Mouse (Mus musculus): ENCODE data around the gene Glud1.

Gene Glud1

DNA sequence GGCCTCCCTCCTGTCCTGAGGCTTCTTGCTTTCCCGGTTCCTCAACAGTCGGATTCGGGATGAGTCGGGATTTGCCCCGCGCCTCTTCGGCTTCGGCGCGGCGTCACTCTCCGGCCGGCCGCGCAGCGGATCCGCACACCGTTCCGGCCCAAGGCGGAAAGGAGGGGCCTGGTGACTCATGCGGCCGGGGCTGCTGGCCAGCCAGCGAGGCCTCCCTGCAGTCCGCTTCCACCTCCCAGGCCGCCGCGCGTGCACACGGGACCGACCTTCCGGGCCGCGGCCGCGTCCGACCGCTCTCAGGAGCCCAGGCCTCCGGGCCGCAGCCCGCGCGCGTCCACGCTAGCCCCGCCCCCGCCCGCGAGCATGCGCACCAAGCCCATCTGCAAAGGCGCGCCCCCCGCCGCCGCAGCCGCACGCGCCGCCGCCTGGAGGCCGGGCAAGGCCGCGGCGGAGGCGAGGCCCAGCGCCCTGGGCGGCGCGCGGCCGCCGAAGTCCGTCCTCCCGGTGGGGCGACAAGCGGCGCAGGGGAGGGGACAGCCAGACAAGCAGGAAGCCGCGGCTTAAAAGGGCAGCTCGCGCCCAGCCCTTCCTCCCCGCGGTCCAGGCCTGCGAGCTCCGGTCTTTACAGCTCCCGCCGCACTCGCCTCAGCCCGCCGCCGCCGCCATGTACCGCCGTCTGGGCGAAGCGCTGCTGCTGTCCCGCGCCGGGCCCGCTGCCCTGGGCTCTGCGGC is at the start of gene Glud1, which contains the start of gene Shld2:
Gene Glud1 (plus strand): TSS at position 494 of the 732 bp plus-strand sequence.
Gene Shld2 (minus strand): TSS at position 260 of the 732 bp plus-strand sequence.
- in situ Hi-C loops (cut with MboI; ENCODE audit: unreplicated experiment in 2 of 2) = loop anchor here in 1 of 2 experiments (25.0 kb wide), 1 partner anchor 1123 kb away; the partner anchor contains the start of gene Wdfy4

DNA sequence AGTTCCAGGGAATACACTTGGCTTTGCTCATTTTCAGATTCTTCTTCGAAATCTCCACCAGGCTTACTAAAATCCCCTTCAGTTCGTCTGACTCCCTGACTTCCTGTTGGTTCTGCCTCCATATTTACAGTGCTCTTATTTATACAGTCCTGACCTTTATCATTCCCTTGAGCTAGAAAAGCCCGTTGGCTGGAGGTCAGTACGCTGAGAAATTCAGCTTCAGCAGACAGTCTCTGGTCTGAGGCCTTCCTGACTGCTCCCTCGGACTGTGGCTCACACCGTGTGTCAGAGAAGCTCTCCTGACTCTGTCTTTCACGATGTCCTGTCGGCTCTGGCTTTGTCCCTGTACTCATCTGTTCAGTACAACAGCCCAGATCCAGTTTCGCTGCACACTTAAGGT is 42.5 kb upstream of the Glud1 start:
- in situ Hi-C loops (cut with MboI; ENCODE audit: unreplicated experiment in 2 of 2) = no loop called here

DNA sequence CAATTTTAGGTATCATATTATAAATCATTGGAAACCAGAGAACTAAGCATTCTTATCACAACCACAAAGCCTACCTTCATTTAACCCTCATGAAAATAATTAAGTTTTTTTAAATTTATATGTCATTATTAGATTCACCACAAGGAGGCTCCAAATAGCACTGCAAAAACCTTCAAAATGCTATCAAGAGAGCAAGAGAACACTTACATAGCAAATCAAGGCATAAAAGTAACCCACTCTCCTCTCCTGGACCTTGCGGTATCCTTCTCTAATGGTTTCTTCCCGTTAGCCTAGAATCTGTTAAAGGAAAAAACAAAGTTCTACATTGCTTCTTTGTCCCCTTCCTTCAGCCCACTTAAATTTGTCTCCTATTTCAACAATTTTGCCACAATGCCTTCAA is 37.2 kb upstream of the Glud1 start:
- in situ Hi-C loops (cut with MboI; ENCODE audit: unreplicated experiment in 2 of 2) = loop anchor here (5.0 kb wide), 5 partner anchors 49 to 299 kb away; no protein-coding TSS in a partner anchor

DNA sequence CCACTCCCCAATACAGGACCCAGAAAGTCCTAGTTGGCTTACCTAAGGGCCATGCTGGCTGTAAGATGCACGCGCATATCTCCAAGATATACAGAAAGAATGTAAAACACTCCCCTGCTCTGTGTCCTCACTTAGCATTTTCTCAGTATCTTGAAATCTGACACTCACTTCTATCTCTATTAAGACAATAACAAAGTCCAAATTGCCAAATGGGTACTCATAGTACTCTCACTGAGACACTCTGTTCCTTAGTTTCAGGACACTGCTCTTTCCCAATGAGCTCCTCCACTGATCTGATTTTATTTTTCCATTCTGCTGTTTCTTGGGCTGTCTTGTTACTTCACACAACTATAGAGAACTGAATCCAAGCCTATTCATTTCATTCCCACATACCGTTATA is 36.4 kb upstream of the Glud1 start:
- in situ Hi-C loops (cut with MboI; ENCODE audit: unreplicated experiment in 2 of 2) = loop anchor here (5.0 kb wide), 5 partner anchors 48 to 298 kb away; no protein-coding TSS in a partner anchor

DNA sequence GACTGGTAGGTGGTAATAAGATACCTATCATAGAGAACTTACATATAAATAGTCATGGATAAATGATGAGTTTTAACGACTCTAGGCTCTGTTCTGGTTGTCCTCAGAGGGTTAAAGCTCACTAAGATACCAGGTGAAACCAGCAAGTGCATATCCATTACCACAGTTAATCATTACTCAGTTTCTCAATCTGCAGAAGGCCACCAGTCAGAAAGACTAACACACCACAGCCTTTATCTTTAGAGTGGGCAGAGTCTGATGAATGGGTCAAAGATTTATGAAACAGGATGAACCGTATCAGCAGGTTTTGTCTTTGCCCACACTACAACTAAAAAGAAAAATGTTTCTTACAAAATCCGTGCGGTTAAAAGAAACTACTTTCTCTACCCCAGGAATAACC is 35.3 kb upstream of the Glud1 start:
- in situ Hi-C loops (cut with MboI; ENCODE audit: unreplicated experiment in 2 of 2) = loop anchor here in 1 of 2 experiments (25.0 kb wide), 1 partner anchor 487 kb away; no protein-coding TSS in a partner anchor

DNA sequence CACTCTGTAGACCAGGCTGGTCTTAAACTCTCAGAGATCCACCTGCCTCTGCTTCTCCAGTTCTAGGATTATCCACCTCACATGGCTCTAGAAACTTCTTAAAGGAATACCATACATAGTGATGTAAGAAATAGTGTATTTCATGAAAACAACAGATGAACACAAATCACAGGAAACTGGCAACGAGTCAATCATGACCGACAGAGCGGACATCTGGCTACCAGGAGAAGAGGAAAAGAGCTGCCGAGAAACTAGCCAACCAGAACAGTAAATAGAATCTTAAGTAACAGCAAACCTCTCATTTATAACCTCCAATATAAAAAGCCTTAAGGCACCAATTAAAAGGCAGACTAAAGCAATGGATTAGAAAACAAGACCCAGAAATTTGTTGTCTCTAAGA is 30.8 kb upstream of the Glud1 start:
- in situ Hi-C loops (cut with MboI; ENCODE audit: unreplicated experiment in 2 of 2) = loop anchor here in 1 of 2 experiments (25.0 kb wide), 1 partner anchor 483 kb away; no protein-coding TSS in a partner anchor

DNA sequence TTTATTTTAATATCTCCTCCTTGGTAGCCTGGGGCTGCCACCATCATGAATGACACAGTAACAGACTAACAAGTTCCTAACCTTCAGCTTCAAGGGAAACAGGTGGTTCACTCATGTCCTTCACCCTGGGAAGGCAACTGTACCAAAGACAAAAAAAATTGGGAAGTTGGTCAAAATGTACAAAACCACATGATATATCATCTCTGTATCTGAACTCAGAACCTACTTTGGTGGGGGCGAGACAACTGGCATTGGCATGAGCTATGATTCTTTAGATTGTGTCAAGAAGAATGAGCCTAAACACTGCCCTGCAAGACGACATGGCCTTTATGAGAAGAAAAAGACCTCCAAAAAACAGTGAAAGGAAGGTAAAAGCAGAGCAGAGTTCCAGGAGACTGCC is 29.7 kb upstream of the Glud1 start:
- in situ Hi-C loops (cut with MboI; ENCODE audit: unreplicated experiment in 2 of 2) = loop anchor here in 1 of 2 experiments (25.0 kb wide), 1 partner anchor 482 kb away; no protein-coding TSS in a partner anchor

DNA sequence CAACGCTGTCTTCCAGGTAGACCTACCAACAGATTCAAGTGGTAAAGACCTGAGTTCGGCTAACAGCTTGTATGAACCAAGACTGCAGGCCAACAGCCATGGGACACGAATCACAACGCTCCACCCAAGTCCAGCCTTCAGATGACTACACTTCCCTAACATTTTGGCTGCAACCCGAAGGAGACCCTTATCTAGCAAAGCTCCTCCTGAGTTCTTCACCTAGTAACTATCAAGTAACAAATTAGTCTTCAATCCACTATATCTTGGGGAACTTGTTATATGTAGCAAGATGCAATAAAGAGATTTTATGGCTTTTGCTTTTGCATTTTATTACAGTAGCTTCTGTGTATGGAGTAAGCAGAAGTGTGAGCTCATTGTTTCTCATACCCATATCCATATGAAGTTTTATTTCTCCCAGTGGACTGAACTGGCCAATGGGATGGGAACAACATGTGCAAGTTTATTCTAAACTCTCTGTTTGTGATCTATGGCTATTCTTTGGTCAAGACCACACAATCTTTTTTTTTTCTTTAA is 28.7 kb upstream of the Glud1 start:
- in situ Hi-C loops (cut with MboI; ENCODE audit: unreplicated experiment in 2 of 2) = loop anchor here in 1 of 2 experiments (25.0 kb wide), 1 partner anchor 480 kb away; no protein-coding TSS in a partner anchor

DNA sequence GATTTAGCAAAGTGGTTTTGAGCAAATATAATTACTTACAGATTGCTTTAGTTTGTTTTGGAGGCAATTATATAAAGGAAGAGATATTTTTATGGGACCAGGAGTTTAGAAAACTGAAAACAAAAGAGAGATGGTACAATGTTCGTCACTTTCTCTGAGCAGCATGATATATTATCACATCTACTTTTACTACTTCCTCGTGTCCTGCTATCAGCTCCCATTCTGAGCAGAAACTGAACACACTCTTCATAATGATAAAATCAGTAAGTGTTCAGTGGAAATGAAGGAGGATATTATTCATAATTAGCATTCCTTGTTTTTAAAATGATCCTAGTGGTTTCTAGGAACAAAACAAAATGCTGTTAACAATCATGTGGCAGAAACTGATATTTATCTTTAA is 22.1 kb upstream of the Glud1 start:
- in situ Hi-C loops (cut with MboI; ENCODE audit: unreplicated experiment in 2 of 2) = loop anchor here in 1 of 2 experiments (25.0 kb wide), 1 partner anchor 474 kb away; no protein-coding TSS in a partner anchor

DNA sequence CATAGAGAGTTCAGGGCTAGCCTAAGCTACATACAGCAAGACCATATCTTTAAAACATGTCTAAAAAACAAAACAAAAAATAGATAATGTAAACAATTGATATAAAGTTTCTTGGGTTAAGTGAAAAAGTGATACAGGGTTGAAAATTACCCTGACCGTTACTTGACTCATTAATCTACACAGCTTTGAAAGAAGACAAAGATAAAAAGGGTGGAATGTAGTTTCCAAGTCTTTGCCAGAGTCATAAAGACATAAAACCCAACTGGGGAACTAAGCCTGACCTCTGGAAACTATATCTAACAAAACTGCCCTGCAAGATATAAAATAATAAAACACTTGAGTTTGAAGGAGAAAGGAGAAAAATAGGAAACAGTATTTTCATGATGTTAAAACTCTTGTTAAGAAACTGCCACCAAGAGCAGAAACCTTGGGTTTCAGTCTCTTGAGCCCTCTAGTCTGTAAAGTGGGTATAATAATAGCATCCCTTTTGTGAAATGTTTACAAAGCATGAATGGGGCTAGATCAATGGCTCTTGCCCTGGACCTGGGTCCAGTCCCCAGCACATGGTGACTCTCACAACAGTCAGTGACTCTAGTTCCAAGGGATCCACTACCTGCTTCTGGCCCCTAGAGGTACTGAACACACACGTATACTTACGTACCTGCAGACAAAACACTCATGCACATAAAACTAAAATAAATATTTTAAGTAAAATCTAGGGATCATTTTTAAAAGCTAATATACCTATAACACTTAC is 21.1 kb upstream of the Glud1 start:
- in situ Hi-C loops (cut with MboI; ENCODE audit: unreplicated experiment in 2 of 2) = loop anchor here in 1 of 2 experiments (25.0 kb wide), 1 partner anchor 473 kb away; no protein-coding TSS in a partner anchor

DNA sequence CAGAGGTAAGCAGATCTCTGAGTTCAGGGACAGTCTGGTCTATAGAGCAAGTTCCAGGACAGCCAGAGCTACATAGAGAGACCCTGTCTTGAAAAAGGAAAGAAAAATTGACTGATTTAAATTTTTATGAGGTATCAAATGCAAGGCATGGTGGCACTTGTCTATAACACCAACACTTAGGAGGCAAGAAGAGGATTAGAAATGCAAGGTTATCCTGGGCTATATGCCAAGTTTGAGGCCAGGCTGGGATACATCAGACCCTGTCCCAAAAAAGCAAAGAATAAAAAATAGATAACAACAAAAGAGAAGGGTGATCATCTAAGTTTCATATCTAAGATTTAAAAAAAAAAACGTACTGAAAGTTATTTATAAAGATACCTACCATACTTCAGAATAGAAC is 20.3 kb upstream of the Glud1 start:
- in situ Hi-C loops (cut with MboI; ENCODE audit: unreplicated experiment in 2 of 2) = loop anchor here in 1 of 2 experiments (25.0 kb wide), 1 partner anchor 472 kb away; no protein-coding TSS in a partner anchor

DNA sequence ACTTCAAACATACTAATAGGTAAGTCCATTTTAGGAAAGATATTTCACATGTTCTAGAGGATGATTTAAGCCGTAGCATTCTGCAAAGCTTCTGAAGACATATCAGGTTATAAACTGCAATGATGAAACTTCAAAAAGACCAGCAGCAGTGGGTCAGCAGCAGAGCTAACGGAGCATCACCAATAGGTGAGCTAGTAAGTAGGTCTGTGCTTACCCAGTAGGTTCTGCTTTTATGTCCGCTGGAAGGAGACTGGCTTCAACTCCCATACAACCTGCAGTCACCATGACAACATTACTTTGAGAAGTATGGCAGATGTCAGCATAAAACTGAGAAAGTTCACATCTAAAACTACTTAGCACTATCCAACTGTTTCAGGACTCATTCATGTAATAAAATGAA is 16.9 kb upstream of the Glud1 start:
- in situ Hi-C loops (cut with MboI; ENCODE audit: unreplicated experiment in 2 of 2) = loop anchor here in 1 of 2 experiments (25.0 kb wide), 1 partner anchor 469 kb away; no protein-coding TSS in a partner anchor

DNA sequence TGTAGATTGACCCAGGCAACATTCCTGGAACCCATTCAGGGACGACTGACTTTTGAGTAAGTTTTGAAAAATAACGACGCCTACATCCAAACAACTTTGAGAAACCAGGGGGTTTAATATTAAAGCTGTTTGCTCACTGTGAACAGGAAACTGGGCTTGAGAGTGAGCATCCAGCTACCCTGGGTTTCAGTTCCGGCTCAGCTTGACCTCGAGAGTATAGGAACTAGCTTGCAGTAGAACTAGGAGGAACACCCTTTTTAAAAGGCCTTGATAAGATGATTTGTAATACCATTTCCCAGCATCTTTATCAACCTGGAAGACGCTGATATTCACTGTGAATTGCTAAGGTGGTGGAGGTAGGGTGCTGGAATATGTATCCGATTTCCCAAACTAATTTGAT is 14.2 kb upstream of the Glud1 start:
- in situ Hi-C loops (cut with MboI; ENCODE audit: unreplicated experiment in 2 of 2) = loop anchor here in 1 of 2 experiments (25.0 kb wide), 1 partner anchor 466 kb away; no protein-coding TSS in a partner anchor

DNA sequence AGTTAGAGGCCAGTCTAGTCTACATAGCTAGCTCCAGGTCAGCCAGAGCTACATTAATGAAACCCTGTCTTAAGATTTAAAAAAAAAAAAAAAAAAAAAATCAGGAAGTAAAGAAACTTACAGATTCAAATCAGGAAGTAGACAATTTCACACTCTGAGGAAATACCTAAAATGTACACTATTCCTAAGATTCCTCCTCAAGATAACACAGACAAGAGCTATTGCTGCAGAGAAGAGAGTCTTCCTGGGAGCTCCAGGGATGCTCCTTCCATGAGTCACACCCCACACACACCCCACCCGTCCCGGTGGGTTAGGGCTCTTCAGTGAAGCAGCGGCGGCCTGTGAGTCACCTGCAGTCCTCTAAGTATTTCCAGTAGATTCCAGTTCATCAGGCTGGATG is 13.5 kb upstream of the Glud1 start:
- in situ Hi-C loops (cut with MboI; ENCODE audit: unreplicated experiment in 2 of 2) = loop anchor here in 1 of 2 experiments (25.0 kb wide), 1 partner anchor 465 kb away; no protein-coding TSS in a partner anchor

DNA sequence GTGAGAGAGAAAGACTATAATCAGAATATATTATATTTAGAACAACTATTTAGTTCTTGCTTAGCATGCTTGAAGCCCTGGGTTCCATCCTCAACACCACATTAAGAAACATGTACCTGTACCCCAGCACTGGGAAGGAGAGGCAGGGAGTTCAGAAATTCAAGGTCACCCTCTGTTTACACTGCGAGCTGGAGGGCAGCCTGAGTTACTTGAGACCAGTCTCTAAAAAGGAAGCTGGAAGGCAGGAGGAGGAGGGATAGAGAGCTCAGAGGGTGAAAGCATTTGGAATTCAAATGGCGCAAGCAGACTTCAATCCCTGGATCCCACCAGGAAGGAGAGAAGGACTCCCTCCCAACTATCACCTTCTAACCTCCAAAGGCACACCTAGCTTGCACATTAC is 12.9 kb upstream of the Glud1 start:
- in situ Hi-C loops (cut with MboI; ENCODE audit: unreplicated experiment in 2 of 2) = loop anchor here in 1 of 2 experiments (25.0 kb wide), 1 partner anchor 465 kb away; no protein-coding TSS in a partner anchor

DNA sequence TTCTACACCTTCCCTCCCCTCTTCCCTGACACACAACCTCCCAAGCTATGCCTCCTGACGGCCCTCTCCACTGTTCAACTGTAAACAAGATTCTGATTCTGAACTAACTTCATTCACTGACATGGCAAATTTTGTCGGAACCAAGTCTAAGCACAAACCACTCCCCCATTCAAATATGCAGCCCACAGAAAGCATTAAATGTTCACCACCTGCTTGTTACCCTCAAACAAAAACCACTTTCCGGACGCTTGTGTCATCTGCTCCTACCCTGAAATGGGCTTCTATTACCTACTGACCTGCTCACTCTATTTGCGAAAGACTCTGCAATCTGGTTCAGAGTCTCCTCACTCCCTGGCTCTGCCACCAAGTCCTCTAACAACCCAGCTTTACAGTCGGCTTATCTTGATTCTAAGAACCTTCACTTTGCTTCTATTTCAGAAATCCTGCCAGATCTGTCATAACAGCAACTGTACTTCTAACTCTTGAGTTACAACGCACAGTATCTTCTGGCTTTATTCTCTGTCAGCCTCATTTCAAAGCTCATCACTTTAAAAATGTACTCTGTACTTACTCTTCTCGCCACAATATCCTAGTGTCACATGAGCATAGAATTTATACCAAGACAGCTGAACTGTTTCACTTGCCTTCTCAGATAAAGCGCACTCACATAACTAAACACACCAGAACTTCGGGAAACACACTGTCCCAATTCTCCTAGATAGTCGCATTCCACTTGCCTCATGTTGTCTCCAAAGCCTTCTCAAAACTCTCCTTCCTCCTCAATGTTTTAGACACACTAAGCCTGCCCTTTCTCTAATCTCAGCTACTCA is 11.4 kb upstream of the Glud1 start:
- in situ Hi-C loops (cut with MboI; ENCODE audit: unreplicated experiment in 2 of 2) = loop anchor here in 1 of 2 experiments (25.0 kb wide), 1 partner anchor 463 kb away; no protein-coding TSS in a partner anchor

DNA sequence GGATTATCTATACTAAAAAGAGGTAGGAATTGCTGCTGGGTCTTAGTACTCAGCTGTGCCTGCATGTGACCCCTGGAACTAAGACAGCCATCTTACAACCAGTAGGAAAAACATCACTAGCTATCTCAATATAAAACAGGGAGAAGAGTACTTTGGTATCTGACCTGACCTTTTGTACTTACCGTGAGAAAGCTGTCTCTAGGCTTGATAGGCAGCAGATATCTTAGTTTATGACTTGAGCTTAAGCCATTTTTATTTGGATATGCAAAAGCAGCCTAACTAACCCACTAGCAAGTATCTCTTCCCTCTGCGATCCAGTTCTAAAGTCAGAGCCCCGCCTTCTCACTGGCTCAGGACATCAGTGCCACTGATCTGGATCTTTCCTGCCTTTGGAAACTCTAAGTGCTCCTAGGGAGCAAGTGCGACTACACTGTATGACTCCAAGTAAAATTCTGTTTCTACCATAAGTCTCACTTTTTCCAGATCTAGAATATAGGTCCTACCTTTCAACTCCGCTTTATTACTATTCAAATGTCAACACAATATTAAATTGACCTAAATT is 7.8 kb upstream of the Glud1 start:
- in situ Hi-C loops (cut with MboI; ENCODE audit: unreplicated experiment in 2 of 2) = loop anchor here in 1 of 2 experiments (25.0 kb wide), 1 partner anchor 1115 kb away; the partner anchor contains the start of gene Wdfy4

DNA sequence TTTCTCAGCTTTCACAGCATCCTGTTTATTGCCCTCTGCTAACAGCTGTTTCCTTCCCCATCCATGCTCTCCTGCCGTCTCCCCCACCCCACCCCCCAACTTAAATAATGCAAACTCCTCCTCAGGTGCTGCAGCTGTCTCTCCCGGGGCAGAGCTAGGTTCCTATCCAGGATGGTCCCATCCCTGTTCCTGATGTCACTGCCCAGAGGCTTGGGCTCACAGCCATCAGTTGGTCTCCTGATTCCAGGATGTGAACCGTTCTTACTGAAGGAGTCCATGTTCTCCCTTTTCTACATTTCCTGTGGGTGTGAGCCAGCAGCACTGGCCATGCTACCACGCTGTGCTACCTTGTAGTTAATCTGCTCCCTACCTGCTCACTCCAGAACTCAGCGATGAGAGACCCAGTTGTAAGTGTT is 7.3 kb upstream of the Glud1 start:
- in situ Hi-C loops (cut with MboI; ENCODE audit: unreplicated experiment in 2 of 2) = loop anchor here in 1 of 2 experiments (25.0 kb wide), 1 partner anchor 1116 kb away; the partner anchor contains the start of gene Wdfy4

DNA sequence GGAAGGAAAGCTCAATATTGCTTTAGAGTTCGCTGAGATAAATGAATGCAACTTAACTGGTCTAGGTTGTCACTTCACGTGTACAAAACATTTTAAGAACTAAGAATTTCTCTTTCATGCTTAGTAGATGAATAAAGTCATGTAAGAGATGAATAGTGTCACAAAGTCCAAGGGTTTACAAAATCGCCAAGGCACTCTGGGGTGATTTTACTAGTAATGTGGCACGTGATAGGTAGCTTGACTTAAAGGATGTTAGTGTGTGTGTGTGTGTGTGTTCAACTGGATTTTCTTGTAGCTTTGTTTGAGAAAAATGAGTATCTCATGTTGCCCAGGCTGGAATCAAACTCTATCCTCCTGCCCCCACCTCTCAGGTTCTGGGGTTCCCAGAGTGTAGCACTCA is 1.3 kb upstream of the Glud1 start:
- in situ Hi-C loops (cut with MboI; ENCODE audit: unreplicated experiment in 2 of 2) = loop anchor here in 1 of 2 experiments (25.0 kb wide), 1 partner anchor 1122 kb away; the partner anchor contains the start of gene Wdfy4
